ENCODE assay signal across 8 mouse cellular contexts in the genomic region with DNA sequence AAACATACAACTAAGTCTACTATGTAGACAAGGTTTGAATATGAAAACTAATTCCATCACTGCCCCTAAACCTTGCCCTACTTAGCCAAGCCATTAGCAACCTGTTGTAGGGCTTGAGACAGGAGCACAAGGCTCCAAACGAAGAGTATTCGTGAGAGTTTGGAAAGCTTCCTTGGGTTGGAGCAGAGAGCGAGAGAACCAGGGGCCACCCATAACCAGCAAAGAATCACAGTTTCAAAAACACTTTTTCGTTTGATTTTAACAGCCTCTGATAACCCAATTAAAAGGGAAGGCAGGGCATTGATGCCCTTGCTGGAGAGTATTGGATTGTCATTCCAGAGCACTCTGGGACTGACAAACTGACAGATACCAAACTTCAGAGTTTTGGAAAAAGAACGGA. TPM values are rescaled to one million over a fixed set of nuclear protein-coding genes. Genes with fewer than 3 reads are reported as not detected.
DNase-seq lines count a peak whose midpoint lies in the region; ATAC-seq lines count a peak whose summit lies in the region.

No protein-coding gene starts in this region.

- intact Hi-C loops in gastrocnemius, postnatal 14 days (cut with DNase I; ENCODE audit: low total_unique reads) = no loop called here

- peak overlapping the region; percentile 76; the same call in 1 of the 2 replicates for H3K9ac ChIP-seq in kidney, embryonic 14.5 days (ENCODE audit: low read depth, low read length)
- H3K9ac ChIP-seq in embryonic facial prominence, embryonic 11.5 days (replicated peaks; ENCODE audit: low read length) = no peak overlapping the region
- H3K9ac ChIP-seq in hindbrain, embryonic 15.5 days = peak overlapping the region; percentile 88
- peak overlapping the region; percentile 97 for H3K9ac ChIP-seq in midbrain, embryonic 13.5 days (replicated peaks)

- H3K4me2 ChIP-seq in kidney, embryonic 14.5 days (replicated peaks; ENCODE audit: low read depth, low read length) = peak overlapping the region; percentile 97
- peak overlapping the region; percentile 75 for H3K4me2 ChIP-seq in embryonic facial prominence, embryonic 11.5 days (ENCODE audit: low read depth, low read length)
- peak overlapping the region; percentile 79 for H3K4me2 ChIP-seq in hindbrain, embryonic 15.5 days
- H3K4me2 ChIP-seq in midbrain, embryonic 13.5 days (replicated peaks) = peak overlapping the region; percentile 88

- no peak for ATAC-seq in kidney, embryonic 14.5 days (ENCODE audit: low FRiP score, low TSS enrichment)
- ATAC-seq in embryonic facial prominence, embryonic 11.5 days (replicated peaks; ENCODE audit: insufficient number of reproducible peaks, low FRiP score, low TSS enrichment, low read depth) = no peak
- ATAC-seq in hindbrain, embryonic 15.5 days (ENCODE audit: low FRiP score, low read depth) = no peak
- ATAC-seq in midbrain, embryonic 13.5 days = no peak

- H3K4me1 ChIP-seq in kidney, embryonic 14.5 days (ENCODE audit: control insufficient read depth, insufficient read depth, low read length) = no peaks in the 10 kb centered on the region
- H3K4me1 ChIP-seq in embryonic facial prominence, embryonic 11.5 days (ENCODE audit: control insufficient read depth, insufficient read depth, low read length) = no peaks in the 10 kb centered on the region
- peaks cover 18% of the 10 kb centered on the region for H3K4me1 ChIP-seq in hindbrain, embryonic 15.5 days (replicated peaks)
- H3K4me1 ChIP-seq in midbrain, embryonic 13.5 days (replicated peaks) = peaks cover 16% of the 10 kb centered on the region

- no peak overlapping the region for H3K27ac ChIP-seq in kidney, embryonic 14.5 days (ENCODE audit: low read depth, low read length)
- H3K27ac ChIP-seq in embryonic facial prominence, embryonic 11.5 days (replicated peaks; ENCODE audit: low read depth, low read length) = no peak overlapping the region
- no peak overlapping the region for H3K27ac ChIP-seq in hindbrain, embryonic 15.5 days (replicated peaks)
- no peak overlapping the region for H3K27ac ChIP-seq in midbrain, embryonic 13.5 days

- no peaks in the 10 kb centered on the region for H3K9me3 ChIP-seq in kidney, embryonic 14.5 days (ENCODE audit: control insufficient read depth, low read length)
- no peaks in the 10 kb centered on the region for H3K9me3 ChIP-seq in embryonic facial prominence, embryonic 11.5 days (replicated peaks; ENCODE audit: control insufficient read depth, low read length)
- no peaks in the 10 kb centered on the region for H3K9me3 ChIP-seq in hindbrain, embryonic 15.5 days
- no peaks in the 10 kb centered on the region for H3K9me3 ChIP-seq in midbrain, embryonic 13.5 days

- WGBS in kidney, embryonic 14.5 days = 37% methylated on average over 5 of the region's 5 CpGs
- 39% methylated on average over 5 of the region's 5 CpGs for WGBS in embryonic facial prominence, embryonic 11.5 days
- 25% methylated on average over 5 of the region's 5 CpGs for WGBS in hindbrain, embryonic 15.5 days
- WGBS in midbrain, embryonic 13.5 days = 23% methylated on average over 5 of the region's 5 CpGs

- no peaks in the 10 kb centered on the region for H3K36me3 ChIP-seq in kidney, embryonic 14.5 days (ENCODE audit: control insufficient read depth, insufficient read depth, low read length)
- H3K36me3 ChIP-seq in embryonic facial prominence, embryonic 11.5 days (replicated peaks; ENCODE audit: control insufficient read depth, insufficient read depth, low read depth, low read length) = no peaks in the 10 kb centered on the region
- H3K36me3 ChIP-seq in hindbrain, embryonic 15.5 days = no peaks in the 10 kb centered on the region
- no peaks in the 10 kb centered on the region for H3K36me3 ChIP-seq in midbrain, embryonic 13.5 days

- H3K27me3 ChIP-seq in kidney, embryonic 14.5 days (ENCODE audit: control insufficient read depth, insufficient read depth, low read length) = no peaks in the 10 kb centered on the region
- no peaks in the 10 kb centered on the region for H3K27me3 ChIP-seq in embryonic facial prominence, embryonic 11.5 days (ENCODE audit: control insufficient read depth, insufficient read depth, low read length)
- no peaks in the 10 kb centered on the region for H3K27me3 ChIP-seq in hindbrain, embryonic 15.5 days
- 0 out of 2 replicates have a peak, but pooled peaks cover 3% of the 10 kb centered on the region for H3K27me3 ChIP-seq in midbrain, embryonic 13.5 days

- H3K4me3 ChIP-seq in kidney, embryonic 14.5 days (ENCODE audit: low read length) = peak overlapping the region; percentile 90
- H3K4me3 ChIP-seq in embryonic facial prominence, embryonic 11.5 days (ENCODE audit: low read depth, low read length) = peak overlapping the region; percentile 90
- peak overlapping the region; percentile 90 for H3K4me3 ChIP-seq in hindbrain, embryonic 15.5 days
- H3K4me3 ChIP-seq in midbrain, embryonic 13.5 days (replicated peaks) = peak overlapping the region; percentile 94

- no peak for DNase-seq in kidney, postnatal 14 days
- DNase-seq in embryonic facial prominence, embryonic 11.5 days (ENCODE audit: low spot score) = no peak
- no peak for DNase-seq in gastrocnemius, postnatal 14 days
- DNase-seq in adrenal gland, postnatal 4 days (ENCODE audit: low spot score in 2 of 2) = no peak
- DNase-seq in layer of hippocampus, adult 11-12 months (ENCODE audit: low spot score) = no peak

RNA-seq across cellular contexts. Expression of a gene that starts 1.0 kb away (rescaled TPM):
- polyA plus RNA-seq in kidney, embryonic 14.5 days (2014; fragmentation: Nextera tagmentation; extraction: Ambion mirVana) = 1.3 and 1.9 TPM in 2 replicates
- 1.3 and 1.9 TPM in 2 replicates for polyA plus RNA-seq in embryonic facial prominence, embryonic 11.5 days (2014; fragmentation: Nextera tagmentation; extraction: Ambion mirVana)
- 7.6 and 8.2 TPM in 2 replicates for polyA plus RNA-seq in hindbrain, embryonic 15.5 days (2015; fragmentation: Nextera tagmentation; extraction: Ambion mirVana)
- polyA plus RNA-seq in midbrain, embryonic 13.5 days (2015; fragmentation: Nextera tagmentation; extraction: Ambion mirVana) = 10.2 and 10.4 TPM in 2 replicates
- total RNA-seq in gastrocnemius, postnatal 14 days (2021) = 1 to 10 TPM; 2.1 to 2.2 TPM
- total RNA-seq in adrenal gland, postnatal 4 days (2021) = 1 to 10 TPM; 6.6 to 7.4 TPM

RNA-seq across cellular contexts. Expression of a gene that starts 24.4 kb away (rescaled TPM):
- 45.4 and 54.1 TPM in 2 replicates for polyA plus RNA-seq in kidney, embryonic 14.5 days (2014; fragmentation: Nextera tagmentation; extraction: Ambion mirVana)
- polyA plus RNA-seq in embryonic facial prominence, embryonic 11.5 days (2014; fragmentation: Nextera tagmentation; extraction: Ambion mirVana) = 51.6 and 54.4 TPM in 2 replicates
- 8.8 and 9.5 TPM in 2 replicates for polyA plus RNA-seq in hindbrain, embryonic 15.5 days (2015; fragmentation: Nextera tagmentation; extraction: Ambion mirVana)
- 17.0 and 17.2 TPM in 2 replicates for polyA plus RNA-seq in midbrain, embryonic 13.5 days (2015; fragmentation: Nextera tagmentation; extraction: Ambion mirVana)
- 1 to 10 TPM; 2.1 to 2.5 TPM for total RNA-seq in gastrocnemius, postnatal 14 days (2021)
- total RNA-seq in adrenal gland, postnatal 4 days (2021) = 10 to 100 TPM; 14.9 to 19.7 TPM
